Mouse (Mus musculus) intestine, embryonic 14.5 days (tissue): Measurements from ENCODE around the gene Atp5e. TPM values are rescaled to one million over a fixed set of nuclear protein-coding genes. Genes with fewer than 3 reads are reported as not detected.

Source experiments
- ATAC-seq: fragments of 200-750 bp; cut with Nextera tagmentation; replicated peaks from 2 replicates; pipeline ENCODE4 v1.8.0; 2017; ENCODE audit warnings: low read depth, moderate number of reproducible peaks, moderate TSS enrichment, moderate library complexity; ENCODE audit not compliant: low FRiP score, low TSS enrichment
- DNase-seq: peaks from one replicate; pipeline ENCODE4 v3.0.0-alpha.2; 2018; ENCODE audit warnings: low spot score
- H3K27ac ChIP-seq: fragments of 300-500 bp; sonication (generic); 2 replicates; pipeline ENCODE4 v1.5.1; 2014; ENCODE audit warnings: low read depth, mild to moderate bottlenecking, control low read depth
- H3K27me3 ChIP-seq: fragments of 300-500 bp; sonication (generic); replicated peaks from 2 replicates; pipeline ENCODE4 v1.6.1; 2014; ENCODE audit warnings: low read length, control low read depth; ENCODE audit not compliant: control insufficient read depth, insufficient read depth
- H3K36me3 ChIP-seq: fragments of 300-500 bp; sonication (generic); 2 replicates; pipeline ENCODE4 v1.6.1; 2014; ENCODE audit warnings: low read length, control low read depth; ENCODE audit not compliant: control insufficient read depth, insufficient read depth
- H3K4me1 ChIP-seq: fragments of 300-500 bp; sonication (generic); replicated peaks from 2 replicates; pipeline ENCODE4 v1.6.1; 2014; ENCODE audit warnings: low read length, control low read depth, mixed read lengths; ENCODE audit not compliant: control insufficient read depth, insufficient read depth
- H3K4me2 ChIP-seq: fragments of 300-500 bp; sonication (generic); 2 replicates; pipeline ENCODE4 v1.6.1; 2014; ENCODE audit warnings: low read length
- H3K4me3 ChIP-seq: fragments of 300-500 bp; sonication (generic); 2 replicates; pipeline ENCODE4 v1.5.1; 2014; ENCODE audit warnings: low read depth, low read length, control low read depth, mixed read lengths
- H3K9ac ChIP-seq: fragments of 300-500 bp; sonication (generic); 2 replicates; pipeline ENCODE4 v1.6.1; 2014; ENCODE audit warnings: mild to moderate bottlenecking, low read length
- H3K9me3 ChIP-seq: fragments of 300-500 bp; sonication (generic); 2 replicates; pipeline ENCODE4 v1.6.1; 2016; ENCODE audit warnings: low read length, control low read depth; ENCODE audit not compliant: control insufficient read depth
- WGBS: fragments of 180-500 bp; shearing (Covaris S2); extraction: QIAGEN DNeasy Blood & Tissue Kit; methylation state at CpG from one replicate; pipeline ENCODE4 v1.1.7; 2014; 5-methylcytosine and 5-hydroxymethylcytosine counted together
- polyA plus RNA-seq: library from polyadenylated mRNA; unstranded; fragments of >200 nt; fragmentation: Nextera tagmentation; extraction: Ambion mirVana; gene quantifications from 2 replicates; pipeline ENCODE4 v1.2.1, GENCODE M21; 2014

Atp5e gene
- polyA plus RNA-seq, 1 experiment from 2014 or later = 949 TPM

- ATAC-seq (no peak), DNase-seq (no peak)
- Histone ChIP-seq H3K27ac (peak overlapping the region; percentile 34; the same call in 1 of the 2 replicates), H3K9me3 (no peaks in the 10 kb centered on the region), H3K4me1 (peaks cover 8% of the 10 kb centered on the region), H3K27me3 (no peaks in the 10 kb centered on the region), H3K4me2 (no peak overlapping the region), H3K36me3 (no peaks in the 10 kb centered on the region), H3K9ac (no peak overlapping the region), H3K4me3 (no peak overlapping the region)
- WGBS = 52% methylated on average over 2 of the region's 2 CpGs
Measured at GRCm38 (mm10) chr2:174443046-174443445, 20.9 kb downstream of the Atp5e start.

- H3K27ac ChIP-seq = peak overlapping the region; percentile 34; the same call in 1 of the 2 replicates
- ATAC-seq (no peak), DNase-seq (no peak)
- H3K9ac ChIP-seq = no peak overlapping the region
- H3K4me2 ChIP-seq = no peak overlapping the region
- WGBS = 65% methylated on average over 9 of the region's 9 CpGs
- no peaks in the 10 kb centered on the region for H3K9me3 ChIP-seq
- H3K4me3 ChIP-seq = no peak overlapping the region
- no peaks in the 10 kb centered on the region for H3K36me3 ChIP-seq
- no peaks in the 10 kb centered on the region for H3K27me3 ChIP-seq
- H3K4me1 ChIP-seq = peaks cover 12% of the 10 kb centered on the region
Measured at GRCm38 (mm10) chr2:174442460-174442859, 21.4 kb downstream of the Atp5e start.

- ATAC-seq (no peak), DNase-seq (no peak)
- Histone ChIP-seq H3K9ac (no peak overlapping the region), H3K9me3 (no peaks in the 10 kb centered on the region), H3K4me1 (peaks cover 15% of the 10 kb centered on the region), H3K36me3 (no peaks in the 10 kb centered on the region), H3K4me2 (no peak overlapping the region), H3K27ac (no peak overlapping the region), H3K27me3 (no peaks in the 10 kb centered on the region), H3K4me3 (no peak overlapping the region)
- 68% methylated on average over 4 of the region's 4 CpGs for WGBS
Measured at GRCm38 (mm10) chr2:174441898-174442297, 22.0 kb downstream of the Atp5e start.

- no peaks in the 10 kb centered on the region for H3K27me3 ChIP-seq
- 83% methylated on average over 9 of the region's 9 CpGs for WGBS
- no peak overlapping the region for H3K27ac ChIP-seq
- no peaks in the 10 kb centered on the region for H3K9me3 ChIP-seq
- DNase-seq (no peak), ATAC-seq (no peak)
- H3K36me3 ChIP-seq = peaks cover 5% of the 10 kb centered on the region; the same call in 1 of the 2 replicates
- H3K4me2 ChIP-seq = no peak overlapping the region
- H3K4me3 ChIP-seq = no peak overlapping the region
- H3K4me1 ChIP-seq = peaks cover 15% of the 10 kb centered on the region
- no peak overlapping the region for H3K9ac ChIP-seq
Measured at GRCm38 (mm10) chr2:174439961-174440360, 23.9 kb downstream of the Atp5e start.

- H3K9ac ChIP-seq = no peak overlapping the region; the same call in 1 of the 2 replicates
- H3K4me2 ChIP-seq = peak overlapping the region; percentile 82; the same call in 1 of the 2 replicates
- H3K9me3 ChIP-seq = no peaks in the 10 kb centered on the region
- peaks cover 15% of the 10 kb centered on the region for H3K4me1 ChIP-seq
- DNase-seq = no peak
- peaks cover 8% of the 10 kb centered on the region; the same call in 1 of the 2 replicates for H3K36me3 ChIP-seq
- H3K27me3 ChIP-seq = no peaks in the 10 kb centered on the region
- H3K4me3 ChIP-seq = no peak overlapping the region
- ATAC-seq = no peak
- 61% methylated on average over 5 of the region's 5 CpGs for WGBS
- no peak overlapping the region for H3K27ac ChIP-seq
Measured at GRCm38 (mm10) chr2:174439450-174439838, 24.5 kb downstream of the Atp5e start.

GRCm38 (mm10) chr2:174438737-174439449 lies 25.0 kb downstream of the Atp5e start, which contains the start of gene Ctsz:
Gene Ctsz (minus strand): TSS chr2:174439039.
- peak within 1 kb of the TSS; percentile 10; the same call in 1 of the 2 replicates for H3K27ac ChIP-seq
- ATAC-seq (peak; percentile 76), DNase-seq (peak; percentile 85)
- H3K4me2 ChIP-seq = peak within 1 kb of the TSS; percentile 82
- H3K9me3 ChIP-seq = no peaks in the 10 kb centered on the region
- H3K9ac ChIP-seq = peak within 1 kb of the TSS; percentile 38
- no peaks in the 10 kb centered on the region for H3K27me3 ChIP-seq
- peak within 1 kb of the TSS; percentile 58 for H3K4me3 ChIP-seq
- peaks cover 8% of the 10 kb centered on the region; the same call in 1 of the 2 replicates for H3K36me3 ChIP-seq
- peaks cover 15% of the 10 kb centered on the region for H3K4me1 ChIP-seq
- WGBS = 2% methylated on average over 38 of the region's 38 CpGs

- H3K4me3 ChIP-seq = peak overlapping the region; percentile 58
- H3K27ac ChIP-seq = peak overlapping the region; percentile 10; the same call in 1 of the 2 replicates
- no peak for DNase-seq
- peak overlapping the region; percentile 82 for H3K4me2 ChIP-seq
- peaks cover 15% of the 10 kb centered on the region for H3K4me1 ChIP-seq
- H3K9me3 ChIP-seq = no peaks in the 10 kb centered on the region
- 68% methylated on average over 11 of the region's 11 CpGs for WGBS
- H3K27me3 ChIP-seq = no peaks in the 10 kb centered on the region
- peaks cover 13% of the 10 kb centered on the region; the same call in 1 of the 2 replicates for H3K36me3 ChIP-seq
- H3K9ac ChIP-seq = peak overlapping the region; percentile 38
- no peak for ATAC-seq
Measured at GRCm38 (mm10) chr2:174438181-174438580, 25.7 kb downstream of the Atp5e start.

GRCm38 (mm10) chr2:174437697-174437982 lies 26.3 kb downstream of the Atp5e start:
- Histone ChIP-seq H3K27me3 (no peaks in the 10 kb centered on the region), H3K9ac (no peak overlapping the region), H3K9me3 (no peaks in the 10 kb centered on the region), H3K4me3 (peak overlapping the region; percentile 58; the same call in 1 of the 2 replicates), H3K36me3 (peaks cover 16% of the 10 kb centered on the region; the same call in 1 of the 2 replicates), H3K4me1 (peaks cover 15% of the 10 kb centered on the region), H3K4me2 (peak overlapping the region; percentile 82), H3K27ac (no peak overlapping the region)
- DNase-seq (no peak), ATAC-seq (no peak)
- WGBS = 96% methylated on average over 4 of the region's 4 CpGs
